8 mouse cellular contexts compared by ENCODE assay signal in the genomic region with DNA sequence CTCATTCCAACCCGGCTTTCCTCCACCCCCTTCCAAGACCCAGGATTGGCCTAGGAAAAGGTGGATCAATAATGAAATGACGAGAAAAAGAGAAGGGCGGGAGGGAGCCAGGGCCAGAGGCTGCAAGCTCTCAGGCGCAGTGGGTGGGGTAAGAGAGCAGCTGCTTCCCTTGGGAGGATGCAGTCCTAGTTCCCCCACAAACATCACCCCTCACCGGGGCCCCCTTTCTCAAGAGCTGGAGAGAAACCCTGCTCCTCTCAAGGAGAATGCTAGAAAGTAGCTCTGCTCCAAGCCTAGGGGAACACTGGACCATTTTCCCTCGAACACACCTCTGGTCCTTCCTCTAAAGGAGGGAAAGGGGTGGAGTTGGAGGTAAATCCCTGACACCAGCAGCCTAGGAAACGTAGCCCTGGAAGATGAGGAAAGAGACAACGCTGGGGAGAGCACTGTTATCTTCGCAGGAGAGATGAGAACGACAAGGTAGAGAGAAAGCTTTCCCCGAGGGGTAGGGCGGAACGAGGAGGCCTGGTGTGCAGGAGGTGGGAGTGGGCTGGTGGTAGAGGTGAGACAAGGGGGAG. TPM values are rescaled to one million over a fixed set of nuclear protein-coding genes. Genes with fewer than 3 reads are reported as not detected.
A peak's percentile ranks its signal among the peaks of the same experiment; 100 is the strongest.
DNase-seq lines count a peak whose midpoint lies in the region; ATAC-seq lines count a peak whose summit lies in the region.

No protein-coding gene starts in this region.

- no peak for ATAC-seq in embryonic facial prominence, embryonic 13.5 days (ENCODE audit: insufficient number of reproducible peaks, insufficient read depth, low FRiP score, low TSS enrichment, low read depth)
- no peak for ATAC-seq in hindbrain, embryonic 16.5 days

- peak overlapping the region; percentile 98 for H3K4me3 ChIP-seq in embryonic facial prominence, embryonic 13.5 days
- peak overlapping the region; percentile 82 for H3K4me3 ChIP-seq in hindbrain, embryonic 16.5 days (ENCODE audit: low read length)
- H3K4me3 ChIP-seq in midbrain, embryonic 10.5 days = peak overlapping the region; percentile 99

- H3K9ac ChIP-seq in embryonic facial prominence, embryonic 13.5 days = peak overlapping the region; percentile 96
- H3K9ac ChIP-seq in hindbrain, embryonic 16.5 days (ENCODE audit: low read depth, low read length) = peak overlapping the region; percentile 95

- H3K36me3 ChIP-seq in embryonic facial prominence, embryonic 13.5 days = 0 out of 2 replicates have a peak, but pooled peaks cover 4% of the 10 kb centered on the region
- H3K36me3 ChIP-seq in hindbrain, embryonic 16.5 days (ENCODE audit: control insufficient read depth, insufficient read depth, low read length) = no peaks in the 10 kb centered on the region
- peaks cover 22% of the 10 kb centered on the region for H3K36me3 ChIP-seq in midbrain, embryonic 10.5 days

- H3K9me3 ChIP-seq in embryonic facial prominence, embryonic 13.5 days = no peaks in the 10 kb centered on the region
- no peaks in the 10 kb centered on the region for H3K9me3 ChIP-seq in hindbrain, embryonic 16.5 days (ENCODE audit: control insufficient read depth, low read length)
- H3K9me3 ChIP-seq in midbrain, embryonic 10.5 days (replicated peaks) = no peaks in the 10 kb centered on the region

- peak; percentile 34 to 41 for DNase-seq in heart, adult 18-20 months
- no peak for DNase-seq in heart, adult 9 months (ENCODE audit: low spot score in 2 of 2)
- peak; percentile 14 for DNase-seq in ES-CJ7 (ENCODE audit: low read depth, low spot score)
- DNase-seq in midbrain, embryonic 10.5 days (ENCODE audit: low spot score) = peak; percentile 21
- DNase-seq in testis, postnatal 14 days (ENCODE audit: low spot score) = peak; percentile 27
- no peak for DNase-seq in urinary bladder, postnatal 4 days (ENCODE audit: low spot score in 2 of 2)

- no peaks in the 10 kb centered on the region for H3K27me3 ChIP-seq in embryonic facial prominence, embryonic 13.5 days
- H3K27me3 ChIP-seq in hindbrain, embryonic 16.5 days (replicated peaks; ENCODE audit: control insufficient read depth, insufficient read depth, low read length) = no peaks in the 10 kb centered on the region
- H3K27me3 ChIP-seq in midbrain, embryonic 10.5 days (ENCODE audit: low read depth, poor library complexity, severe bottlenecking) = no peaks in the 10 kb centered on the region

- WGBS in embryonic facial prominence, embryonic 13.5 days = under 1% methylated on average over 13 of the region's 13 CpGs
- WGBS in hindbrain, embryonic 16.5 days = under 1% methylated on average over 13 of the region's 13 CpGs
- 2% methylated on average over 13 of the region's 13 CpGs for WGBS in midbrain, embryonic 10.5 days

- peak overlapping the region; percentile 94 for H3K27ac ChIP-seq in embryonic facial prominence, embryonic 13.5 days
- peak overlapping the region; percentile 92 for H3K27ac ChIP-seq in hindbrain, embryonic 16.5 days (ENCODE audit: low read depth, low read length)
- H3K27ac ChIP-seq in midbrain, embryonic 10.5 days (replicated peaks) = peak overlapping the region; percentile 99

- peak overlapping the region; percentile 98 for H3K4me2 ChIP-seq in embryonic facial prominence, embryonic 13.5 days
- H3K4me2 ChIP-seq in hindbrain, embryonic 16.5 days (ENCODE audit: low read length) = peak overlapping the region; percentile 78

- H3K4me1 ChIP-seq in embryonic facial prominence, embryonic 13.5 days = peaks cover 51% of the 10 kb centered on the region
- peaks cover 39% of the 10 kb centered on the region for H3K4me1 ChIP-seq in hindbrain, embryonic 16.5 days (ENCODE audit: control insufficient read depth, insufficient read depth, low read depth, low read length)
- H3K4me1 ChIP-seq in midbrain, embryonic 10.5 days = peaks cover 56% of the 10 kb centered on the region

RNA-seq across cellular contexts. Expression of a gene that starts 1.3 kb away (rescaled TPM):
- 10 to 100 TPM; 24.9 to 28.1 TPM for total RNA-seq in heart, adult 18-20 months (2021)
- polyA plus RNA-seq in embryonic facial prominence, embryonic 13.5 days (2015; fragmentation: Nextera tagmentation; extraction: Ambion mirVana) = 18.1 and 22.8 TPM in 2 replicates
- 14.4 and 16.4 TPM in 2 replicates for polyA plus RNA-seq in hindbrain, embryonic 16.5 days (2015; fragmentation: Nextera tagmentation; extraction: Ambion mirVana)
- polyA plus RNA-seq in midbrain, embryonic 10.5 days (2016; fragmentation: Nextera tagmentation; extraction: Ambion mirVana) = 11.1 and 12.5 TPM in 2 replicates

RNA-seq across cellular contexts. Expression of a gene that starts 40.8 kb away (rescaled TPM):
- 1,000 to 10,000 TPM; 1,708 to 2,082 TPM for total RNA-seq in heart, adult 18-20 months (2021)
- 678 and 698 TPM in 2 replicates for polyA plus RNA-seq in embryonic facial prominence, embryonic 13.5 days (2015; fragmentation: Nextera tagmentation; extraction: Ambion mirVana)
- polyA plus RNA-seq in hindbrain, embryonic 16.5 days (2015; fragmentation: Nextera tagmentation; extraction: Ambion mirVana) = 711 and 802 TPM in 2 replicates
- 541 and 557 TPM in 2 replicates for polyA plus RNA-seq in midbrain, embryonic 10.5 days (2016; fragmentation: Nextera tagmentation; extraction: Ambion mirVana)

Comparison
In these comparisons a context has a peak if more than half of its experiments do, and no peak if none do; other contexts are left out.
1. DNase-seq: peak in heart, adult 18-20 months (2 of 2), ES-CJ7 (single experiment), midbrain, embryonic 10.5 days (single experiment) and testis, postnatal 14 days (single experiment); none in heart, adult 9 months (0 of 2) and urinary bladder, postnatal 4 days (0 of 2).
2. Peak in every context shown above with its lines, with median percentiles within 50 percentile points of each other: H3K27ac ChIP-seq and H3K4me3 ChIP-seq.